Mouse (Mus musculus) small intestine, adult 2 months (tissue): ENCODE measurements around the gene Rnf167.

Experiments
- CTCF ChIP-seq: fragments of 200-500 bp; IDR thresholded peaks from 2 replicates; pipeline ENCODE4 v1.5.1; 2012; ENCODE audit warnings: low read depth, mild to moderate bottlenecking, control low read depth, inconsistent platforms, low read length, moderate library complexity, mixed read lengths; ENCODE audit not compliant: insufficient replicate concordance, insufficient read length; ENCODE audit errors: extremely low read depth
- POLR2A ChIP-seq: fragments of 200-500 bp; IDR thresholded peaks from 2 replicates; pipeline ENCODE4 v1.6.1; 2012; ENCODE audit warnings: low read depth, mild to moderate bottlenecking, control low read depth, inconsistent platforms, low read length, moderate library complexity

- TF ChIP-seq POLR2A (no peak), CTCF (no peak)
These were observed 36.6 kb downstream of the Rnf167 start for GRCm38 (mm10) chr11:70683640-70684039.
